Mouse (Mus musculus) stomach, postnatal 0 days (tissue): ENCODE results near the gene Zfhx3.

Experiments
- CTCF ChIP-seq: IDR thresholded peaks from 2 replicates; pipeline ENCODE4 v1.5.1; 2016; ENCODE audit warnings: antibody characterized with exemption, low read depth, mild to moderate bottlenecking, moderate library complexity
- EP300 ChIP-seq: optimal IDR thresholded peaks from 2 replicates; pipeline ENCODE3; 2016; ENCODE audit warnings: antibody characterized with exemption

DNA sequence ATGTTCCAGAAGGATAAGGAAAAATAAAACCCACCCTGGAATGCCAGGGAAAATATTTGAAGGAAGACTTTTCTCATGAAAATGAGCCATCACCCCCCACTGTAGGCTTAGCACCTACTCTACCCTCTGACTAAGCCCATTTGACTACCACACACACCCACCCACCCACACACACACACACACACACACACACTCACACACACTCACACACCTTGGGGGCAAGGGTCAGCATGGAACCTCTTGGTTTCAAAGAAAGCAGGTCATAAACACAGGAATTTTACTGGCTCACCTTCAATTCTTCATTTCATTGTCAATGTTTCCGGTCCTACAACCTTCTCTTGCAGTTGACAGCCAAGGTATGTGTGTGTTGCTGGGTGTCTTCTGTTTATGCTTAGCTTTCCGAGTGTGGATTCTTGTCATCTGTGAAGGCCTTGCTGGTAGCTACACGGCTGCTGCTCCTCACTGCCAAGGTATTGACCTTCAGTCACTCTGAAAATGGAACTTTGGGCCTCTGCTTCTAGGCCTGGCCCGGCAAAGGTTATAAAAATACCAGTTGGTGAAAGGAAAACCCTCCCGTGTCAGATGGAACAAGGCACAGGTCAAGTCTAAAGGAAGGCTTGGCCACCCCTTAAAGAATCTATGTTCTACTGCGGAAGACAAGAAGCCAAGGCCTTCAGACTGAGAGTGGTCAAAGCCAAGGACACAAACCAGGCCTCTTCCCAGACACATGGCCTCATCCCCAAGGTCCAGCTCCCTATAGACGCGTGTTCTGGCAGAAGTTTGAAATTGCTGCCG is 641.6 kb downstream of the Zfhx3 start:
- TF ChIP-seq CTCF (no peak), EP300 (no peak)
